Mouse (Mus musculus) spleen, adult 18-20 months (tissue): Measurements from ENCODE around the gene Aipl1.

ENCODE experiments used
- DNase-seq, 2 experiments: peaks; one replicate each; pipeline ENCODE4 v3.0.0; 2022; ENCODE audit warnings: mixed read lengths in 2 of 2

Gene Aipl1

DNA sequence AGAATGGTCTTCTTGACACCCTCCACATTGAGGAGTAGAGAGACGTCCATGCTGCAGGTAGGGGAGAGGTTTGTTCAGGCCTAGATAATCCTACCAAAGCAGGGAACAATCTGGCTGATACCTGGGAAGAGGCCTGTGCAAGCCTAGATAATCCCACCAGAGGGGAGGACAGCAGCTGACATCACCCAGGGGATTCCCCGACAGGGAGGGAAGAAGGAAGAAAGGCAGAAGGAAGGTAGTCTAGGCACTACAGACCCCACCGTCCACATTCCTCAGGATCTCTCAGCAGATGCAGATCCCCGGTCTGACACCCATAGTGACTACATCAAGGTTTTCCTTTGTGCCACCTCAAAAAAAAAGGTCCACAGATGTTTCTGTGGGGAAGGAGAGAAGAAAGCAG lies at the start of gene Aipl1:
Gene Aipl1 (minus strand): TSS at position 101 of the 400 bp plus-strand sequence.
- no peak for DNase-seq

DNA sequence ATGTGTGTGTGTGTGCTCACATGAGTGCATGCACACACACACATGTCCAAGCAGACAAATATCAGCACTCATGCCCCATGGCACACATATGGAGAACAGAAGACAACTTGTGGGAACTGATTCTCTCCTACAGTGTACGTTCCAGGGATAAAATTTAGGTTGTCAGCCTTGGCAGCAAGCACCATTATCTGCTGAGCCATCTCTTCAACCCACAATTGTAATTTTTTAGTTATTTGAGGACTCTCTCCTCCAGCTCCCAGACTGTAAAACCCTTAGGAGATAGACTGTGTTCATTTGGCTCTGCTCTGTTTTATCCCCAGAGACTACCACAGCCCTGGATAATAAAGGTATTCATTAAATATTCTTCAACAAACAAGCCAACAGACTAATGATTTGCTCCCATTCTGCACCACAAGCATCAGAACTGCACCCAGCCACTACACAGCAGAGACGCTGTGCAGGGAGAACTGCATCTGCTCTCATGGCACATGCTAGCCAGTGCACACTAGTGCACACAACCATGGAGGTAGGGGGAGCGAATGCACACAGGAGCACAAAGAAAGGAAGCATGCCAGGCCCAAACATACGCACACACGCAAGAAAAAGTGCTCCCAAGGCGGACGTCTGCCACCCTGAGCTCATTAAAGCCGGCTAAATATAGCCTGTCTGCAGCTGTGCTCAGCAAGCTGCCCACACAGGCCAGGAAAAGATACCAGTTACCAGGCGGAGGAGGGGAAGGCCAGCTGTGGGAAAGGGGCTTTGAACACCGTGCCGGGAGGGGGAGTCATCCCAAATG lies 49.1 kb upstream of the Aipl1 start:
- DNase-seq = no peak

DNA sequence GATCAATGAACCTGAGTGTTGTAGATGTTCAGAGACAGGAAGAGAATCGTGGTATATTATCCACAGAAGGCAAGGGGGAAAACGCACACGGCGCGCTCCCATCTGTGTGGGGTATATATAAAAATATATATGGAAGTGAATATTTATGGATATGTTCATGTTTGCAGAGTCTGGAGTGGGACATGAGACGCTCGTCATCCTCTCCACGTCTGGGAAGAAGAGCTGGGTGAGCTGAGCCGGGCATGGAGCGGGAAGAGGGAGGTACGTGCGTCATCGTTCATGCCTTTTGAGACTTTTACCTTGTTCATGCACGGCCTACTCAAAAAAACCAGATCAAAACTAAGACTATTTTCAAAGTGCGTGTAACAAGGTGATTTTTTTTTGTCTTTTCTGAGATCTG lies 47.0 kb upstream of the Aipl1 start:
- DNase-seq = no peak

DNA sequence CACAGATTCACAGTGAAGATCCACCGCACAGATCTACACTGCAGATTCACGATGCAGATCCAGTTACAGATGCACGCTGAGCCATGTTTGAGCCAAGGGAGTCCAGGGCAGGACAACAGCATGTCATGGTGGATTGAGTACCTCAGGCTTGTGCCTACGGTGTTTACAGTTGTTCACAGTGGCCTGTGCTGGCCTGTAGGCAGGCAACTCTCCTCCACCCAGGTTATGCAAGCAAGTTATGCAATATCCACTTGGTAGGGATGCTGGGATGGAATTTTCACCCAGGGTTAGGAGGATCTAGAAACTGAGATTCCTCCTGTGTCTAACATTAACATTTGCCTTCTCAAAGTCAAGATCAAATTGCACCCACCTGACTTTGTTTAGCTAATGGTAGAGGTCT lies 45.3 kb upstream of the Aipl1 start:
- no peak for DNase-seq

- DNase-seq = no peak
These were observed 43.2 kb upstream of the Aipl1 start for GRCm38 (mm10) chr11:72080461-72080860.

GRCm38 (mm10) chr11:72078647-72079046 lies 41.3 kb upstream of the Aipl1 start:
- no peak for DNase-seq

GRCm38 (mm10) chr11:72078056-72078455 lies 40.7 kb upstream of the Aipl1 start:
- DNase-seq = no peak

DNA sequence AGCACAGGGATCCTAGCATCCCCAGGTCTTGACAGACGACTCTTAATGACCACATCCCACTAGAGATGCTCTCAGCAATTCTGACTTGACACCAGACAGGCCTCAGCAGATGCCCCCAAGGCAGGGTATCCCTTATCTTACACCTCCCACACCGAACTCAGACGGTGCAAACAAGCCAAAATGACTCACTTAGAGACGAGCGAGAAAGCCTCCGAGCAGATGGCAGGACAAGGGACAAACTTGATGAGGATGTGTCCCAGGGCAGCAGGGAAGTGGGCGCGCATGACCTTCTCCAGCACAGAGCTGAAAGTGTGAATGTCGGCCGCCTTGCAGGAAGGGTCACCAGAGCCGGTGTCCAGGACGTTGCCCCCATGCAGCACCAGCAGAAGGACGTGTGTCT lies 36.9 kb upstream of the Aipl1 start:
- no peak for DNase-seq

- DNase-seq = no peak
These were observed 35.1 kb upstream of the Aipl1 start for GRCm38 (mm10) chr11:72072331-72072905.

- DNase-seq = no peak
These were observed 33.4 kb upstream of the Aipl1 start for GRCm38 (mm10) chr11:72070733-72071132.

DNA sequence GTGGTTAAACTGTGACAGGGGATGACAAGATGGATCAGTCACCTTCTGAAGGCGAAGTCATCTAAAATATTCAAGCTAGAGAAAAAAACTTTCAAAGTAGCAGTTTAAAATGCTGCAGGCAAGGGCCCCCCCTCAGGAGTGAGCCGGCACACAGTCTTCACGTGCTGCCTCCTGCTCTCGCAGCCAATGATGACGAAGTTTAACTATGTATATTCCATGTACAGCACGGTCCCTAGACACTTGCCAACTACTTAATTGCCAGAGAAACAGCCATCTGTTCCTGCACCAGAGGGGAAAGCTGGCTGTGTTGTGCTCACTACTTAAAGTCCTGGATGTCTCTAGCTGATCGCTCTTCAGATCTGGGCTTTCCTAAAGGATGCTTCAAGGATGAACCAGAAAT lies 30.7 kb upstream of the Aipl1 start:
- no peak for DNase-seq

DNA sequence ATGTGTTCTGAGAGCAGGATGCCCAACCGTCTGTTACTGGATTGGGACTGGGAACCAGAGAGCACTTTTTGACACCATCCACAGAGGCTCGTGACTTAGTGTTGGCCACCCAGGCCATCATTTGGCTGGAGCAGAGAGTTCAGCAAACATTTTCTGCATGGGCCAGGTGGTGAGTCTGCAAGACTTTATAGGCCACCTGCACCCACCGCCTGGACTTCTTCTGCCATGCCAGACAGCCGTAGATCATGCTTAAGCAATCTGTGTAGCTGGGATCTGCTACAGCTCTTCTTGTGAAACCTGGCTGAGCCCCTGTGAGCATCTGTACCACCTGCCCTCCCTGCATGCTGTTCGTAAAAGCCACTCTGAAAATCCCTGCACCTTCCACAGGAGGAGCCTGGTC lies 30.0 kb upstream of the Aipl1 start:
- no peak for DNase-seq

- DNase-seq = peak in 1 of 2 experiments; percentile 24
These were observed 29.0 kb upstream of the Aipl1 start for GRCm38 (mm10) chr11:72066330-72066729.

DNA sequence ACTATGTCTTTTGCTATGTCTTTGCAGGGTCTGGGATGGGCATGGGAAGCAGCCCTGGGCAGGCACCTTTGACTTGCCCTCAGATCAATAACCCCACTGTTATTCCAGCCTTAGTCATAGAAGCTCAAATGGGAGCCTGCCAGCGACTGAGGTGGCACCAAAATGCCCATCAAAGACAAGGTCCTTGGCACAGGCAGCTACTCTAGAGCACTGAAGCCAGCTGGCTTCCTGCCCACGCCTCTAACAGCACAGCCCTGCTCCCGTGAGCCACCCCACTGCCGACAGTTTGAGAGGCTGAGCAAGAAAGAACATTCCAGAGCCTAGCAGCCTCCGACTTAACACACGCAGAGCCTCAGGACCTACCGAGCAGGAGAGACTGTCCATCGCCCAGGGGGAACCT lies 27.8 kb upstream of the Aipl1 start:
- no peak for DNase-seq

- DNase-seq = no peak
These were observed 27.1 kb upstream of the Aipl1 start for GRCm38 (mm10) chr11:72064414-72064813.

- no peak for DNase-seq
These were observed 23.8 kb upstream of the Aipl1 start for GRCm38 (mm10) chr11:72061093-72061620.

- DNase-seq = no peak
These were observed 23.1 kb upstream of the Aipl1 start for GRCm38 (mm10) chr11:72060416-72060815.

GRCm38 (mm10) chr11:72057166-72057565 lies 19.9 kb upstream of the Aipl1 start:
- DNase-seq = no peak

- no peak for DNase-seq
These were observed 17.9 kb upstream of the Aipl1 start for GRCm38 (mm10) chr11:72055176-72055575.

GRCm38 (mm10) chr11:72052636-72053035 lies 15.3 kb upstream of the Aipl1 start:
- peak in 1 of 2 experiments; percentile 53 for DNase-seq

- DNase-seq = no peak
These were observed 14.9 kb upstream of the Aipl1 start for GRCm38 (mm10) chr11:72052221-72052620.

GRCm38 (mm10) chr11:72050895-72051858 lies 13.9 kb upstream of the Aipl1 start:
- no peak for DNase-seq
